Mouse (Mus musculus) intestine, postnatal 0 days (tissue): ENCODE data around the gene Bpgm. TPM values are rescaled to one million over a fixed set of nuclear protein-coding genes. Genes with fewer than 3 reads are reported as not detected.

ENCODE experiments used
- ATAC-seq: fragments of 200-750 bp; cut with Nextera tagmentation; 2 replicates; pipeline ENCODE4 v1.8.0; 2017; ENCODE audit warnings: mild to moderate bottlenecking, moderate TSS enrichment, moderate library complexity
- H3K27ac ChIP-seq: fragments of 300-500 bp; sonication (generic); 2 replicates; pipeline ENCODE4 v1.5.1; 2014; ENCODE audit warnings: mild to moderate bottlenecking, low read depth, low read length, moderate library complexity
- H3K27me3 ChIP-seq: fragments of 300-500 bp; sonication (generic); replicated peaks from 2 replicates; pipeline ENCODE4 v1.6.1; 2014; ENCODE audit warnings: low read length, mixed read lengths; ENCODE audit not compliant: control insufficient read depth, insufficient read depth
- H3K36me3 ChIP-seq: fragments of 300-500 bp; sonication (generic); 2 replicates; pipeline ENCODE4 v1.6.1; 2014; ENCODE audit warnings: mild to moderate bottlenecking, moderate library complexity; ENCODE audit not compliant: control insufficient read depth, insufficient read depth
- H3K4me1 ChIP-seq: fragments of 300-500 bp; sonication (generic); replicated peaks from 2 replicates; pipeline ENCODE4 v1.6.1; 2014; ENCODE audit warnings: antibody characterized with exemption, low read length, mixed read lengths; ENCODE audit not compliant: control insufficient read depth, insufficient read depth
- H3K4me2 ChIP-seq: fragments of 300-500 bp; sonication (generic); replicated peaks from 2 replicates; pipeline ENCODE4 v1.6.1; 2014; ENCODE audit warnings: low read depth, mild to moderate bottlenecking, moderate library complexity
- H3K4me3 ChIP-seq: fragments of 300-500 bp; sonication (generic); 2 replicates; pipeline ENCODE4 v1.5.1; 2014; ENCODE audit warnings: low read depth, low read length
- H3K9ac ChIP-seq: fragments of 300-500 bp; sonication (generic); 2 replicates; pipeline ENCODE4 v1.6.1; 2014; ENCODE audit warnings: mild to moderate bottlenecking, low read depth, low read length
- H3K9me3 ChIP-seq: fragments of 300-500 bp; sonication (generic); 2 replicates; pipeline ENCODE4 v1.6.1; 2016; ENCODE audit warnings: mixed run types; ENCODE audit not compliant: control insufficient read depth
- CTCF ChIP-seq: sonication (generic); IDR thresholded peaks from 2 replicates; pipeline ENCODE4 v1.5.1; 2016; ENCODE audit warnings: low read depth, mild to moderate bottlenecking, control low read depth, antibody characterized with exemption, moderate library complexity
- WGBS: fragments of 180-500 bp; shearing (Covaris S2); extraction: QIAGEN DNeasy Blood & Tissue Kit; methylation state at CpG from one replicate; pipeline ENCODE4 v1.1.7; 2014; 5-methylcytosine and 5-hydroxymethylcytosine counted together
- polyA plus RNA-seq: library from polyadenylated mRNA; unstranded; fragments of >200 nt; fragmentation: Nextera tagmentation; extraction: Ambion mirVana; gene quantifications from 2 replicates; pipeline ENCODE4 v1.2.1, GENCODE M21; 2015

The Bpgm gene
- polyA plus RNA-seq, 1 experiment from 2014 or later = 70.8 TPM

- Histone ChIP-seq H3K4me2 (no peak overlapping the region), H3K9me3 (no peaks in the 10 kb centered on the region), H3K4me1 (no peaks in the 10 kb centered on the region), H3K9ac (no peak overlapping the region), H3K27me3 (no peaks in the 10 kb centered on the region), H3K27ac (no peak overlapping the region), H3K4me3 (no peak overlapping the region), H3K36me3 (no peaks in the 10 kb centered on the region)
- ATAC-seq = no peak
- TF ChIP-seq CTCF = peak; percentile 53
- WGBS = 65% methylated on average over 3 of the region's 3 CpGs
These were observed 2.0 kb upstream of the Bpgm start for GRCm38 (mm10) chr6:34474031-34474430.

- Histone ChIP-seq H3K4me1 (no peaks in the 10 kb centered on the region; the same call in 1 of the 2 replicates), H3K4me2 (peak overlapping the region; percentile 81), H3K9me3 (no peaks in the 10 kb centered on the region), H3K27me3 (no peaks in the 10 kb centered on the region), H3K36me3 (no peaks in the 10 kb centered on the region), H3K27ac (no peak overlapping the region), H3K9ac (no peak overlapping the region), H3K4me3 (peak overlapping the region; percentile 70)
- ATAC-seq = no peak
- WGBS = 13% methylated on average over 6 of the region's 6 CpGs
- TF ChIP-seq CTCF = no peak
These were observed 616 bp upstream of the Bpgm start for GRCm38 (mm10) chr6:34475391-34475790.

- no peak for ATAC-seq
- no peak for TF ChIP-seq CTCF
- Histone ChIP-seq H3K4me1 (peaks cover 4% of the 10 kb centered on the region; the same call in 1 of the 2 replicates), H3K4me2 (peak overlapping the region; percentile 81), H3K9me3 (no peaks in the 10 kb centered on the region), H3K9ac (no peak overlapping the region), H3K4me3 (peak overlapping the region; percentile 4; the same call in 1 of the 2 replicates), H3K36me3 (no peaks in the 10 kb centered on the region), H3K27me3 (no peaks in the 10 kb centered on the region), H3K27ac (peak overlapping the region; percentile 77; the same call in 1 of the 2 replicates)
- WGBS = 76% methylated on average over 7 of the region's 7 CpGs
These were observed 2.0 kb downstream of the Bpgm start for GRCm38 (mm10) chr6:34478036-34478435.

DNA sequence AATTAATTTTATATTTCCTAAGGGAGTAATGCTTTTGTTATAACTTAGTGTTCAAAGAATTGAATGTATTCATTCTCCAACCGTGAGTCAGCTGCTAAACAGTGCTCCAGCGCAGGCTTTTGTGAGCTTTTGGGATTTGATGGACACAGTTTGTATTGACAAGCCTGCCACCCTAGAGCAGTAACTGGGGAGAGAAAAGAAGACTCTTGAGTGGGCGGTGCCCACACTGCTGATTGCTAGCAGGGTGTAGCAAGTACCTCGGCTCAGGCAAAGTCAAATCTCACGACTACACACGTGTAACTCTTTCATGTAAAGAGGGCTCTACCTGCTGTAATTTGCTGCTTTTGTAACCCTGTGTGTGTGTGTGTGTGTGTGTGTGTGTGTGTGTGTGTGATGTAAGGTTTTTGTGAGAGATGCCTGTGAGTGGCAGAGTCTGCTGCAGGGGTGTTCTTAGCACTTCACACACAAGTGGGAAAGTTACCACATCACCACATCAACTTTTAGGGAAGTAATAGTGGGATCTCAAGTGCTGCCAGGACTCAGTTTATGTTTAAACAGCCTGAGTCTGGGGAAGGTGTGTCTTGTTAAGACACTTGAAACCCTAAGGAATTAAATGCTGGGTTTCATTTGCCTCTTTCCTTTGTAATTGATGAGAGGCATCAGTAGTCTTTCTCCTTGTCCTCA lies 2.8 kb downstream of the Bpgm start:
- 37% methylated on average over 6 of the region's 6 CpGs for WGBS
- Histone ChIP-seq H3K27ac (peak overlapping the region; percentile 77), H3K9me3 (no peaks in the 10 kb centered on the region), H3K4me3 (peak overlapping the region; percentile 4; the same call in 1 of the 2 replicates), H3K4me1 (peaks cover 4% of the 10 kb centered on the region; the same call in 1 of the 2 replicates), H3K27me3 (no peaks in the 10 kb centered on the region), H3K36me3 (no peaks in the 10 kb centered on the region), H3K9ac (no peak overlapping the region), H3K4me2 (peak overlapping the region; percentile 81)
- no peak for TF ChIP-seq CTCF
- no peak for ATAC-seq

DNA sequence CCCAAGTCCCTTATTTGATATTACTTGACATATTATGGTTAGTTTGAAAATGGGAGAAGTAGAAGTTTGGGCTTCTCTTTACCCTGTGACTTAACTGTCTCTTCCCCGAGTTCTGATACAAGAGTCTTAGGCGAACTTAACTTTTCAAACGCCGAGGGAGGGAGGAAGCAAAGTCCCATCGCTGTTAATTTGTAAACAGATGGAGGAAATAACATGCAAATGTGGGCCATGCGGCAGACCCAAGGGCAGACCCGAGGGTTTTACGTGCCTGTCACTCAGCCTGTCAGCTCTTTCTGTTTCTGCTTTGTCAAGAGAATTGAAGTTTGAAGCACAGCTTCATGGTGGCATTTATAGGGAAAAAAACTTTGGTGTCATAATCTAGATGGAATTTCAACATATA lies 3.5 kb downstream of the Bpgm start:
- H3K4me1 ChIP-seq = peaks cover 4% of the 10 kb centered on the region; the same call in 1 of the 2 replicates
- peak; percentile 29 for ATAC-seq
- no peak overlapping the region for H3K4me3 ChIP-seq
- WGBS = 16% methylated on average over 8 of the region's 8 CpGs
- no peaks in the 10 kb centered on the region for H3K9me3 ChIP-seq
- H3K4me2 ChIP-seq = peak overlapping the region; percentile 81
- H3K36me3 ChIP-seq = no peaks in the 10 kb centered on the region
- no peaks in the 10 kb centered on the region for H3K27me3 ChIP-seq
- no peak for TF ChIP-seq CTCF
- H3K9ac ChIP-seq = peak overlapping the region; percentile 0; the same call in 1 of the 2 replicates
- H3K27ac ChIP-seq = peak overlapping the region; percentile 77

DNA sequence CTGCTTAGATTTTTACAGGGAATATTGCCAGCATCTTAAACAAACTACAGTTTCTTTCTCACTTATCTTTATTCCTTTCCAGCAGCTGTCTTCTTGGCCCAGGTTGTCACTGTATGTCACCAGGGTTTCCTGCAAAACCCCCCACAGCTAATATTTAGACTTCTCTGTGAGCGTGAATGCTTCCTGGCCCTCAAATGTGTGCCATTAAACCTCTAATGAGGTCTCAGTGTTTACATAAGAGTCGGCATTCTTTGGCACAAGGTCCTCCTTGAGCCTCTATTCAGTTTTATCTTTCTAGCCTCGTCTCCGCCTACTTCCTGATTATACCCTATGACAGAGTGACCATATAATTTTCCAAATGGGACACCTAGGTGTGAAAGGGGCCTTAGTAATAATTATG lies 4.7 kb downstream of the Bpgm start:
- H3K4me3 ChIP-seq = no peak overlapping the region
- no peaks in the 10 kb centered on the region for H3K27me3 ChIP-seq
- H3K27ac ChIP-seq = peak overlapping the region; percentile 67
- no peak overlapping the region for H3K9ac ChIP-seq
- 8% methylated on average over 4 of the region's 4 CpGs for WGBS
- peak; percentile 36 for ATAC-seq
- peak overlapping the region; percentile 33 for H3K4me2 ChIP-seq
- no peaks in the 10 kb centered on the region for H3K9me3 ChIP-seq
- H3K4me1 ChIP-seq = peaks cover 4% of the 10 kb centered on the region; the same call in 1 of the 2 replicates
- no peak for TF ChIP-seq CTCF
- no peaks in the 10 kb centered on the region; the same call in 1 of the 2 replicates for H3K36me3 ChIP-seq
